Mouse (Mus musculus) ES-E14 (cell line): Measurements from ENCODE around the gene Zfp119b. TPM values are rescaled to one million over a fixed set of nuclear protein-coding genes. Genes with fewer than 3 reads are reported as not detected.

Experiments used
- DNase-seq: peaks from one replicate; pipeline ENCODE4 v3.0.0-alpha.2; 2013; ENCODE audit warnings: low read depth, low spot score
- H3K27ac ChIP-seq: 2 replicates; pipeline ENCODE4 v1.5.1; 2012; ENCODE audit warnings: low read depth, mild to moderate bottlenecking, low read length, moderate library complexity, mixed read lengths; ENCODE audit not compliant: poor library complexity, insufficient read depth, severe bottlenecking
- H3K36me3 ChIP-seq: 2 replicates; pipeline ENCODE4 v1.6.1; 2012; ENCODE audit warnings: mild to moderate bottlenecking, low read length, moderate library complexity, mixed read lengths; ENCODE audit not compliant: control insufficient read depth, poor library complexity, insufficient read depth, severe bottlenecking
- H3K4me1 ChIP-seq, 2 experiments: fragments of 150-350 bp in 1 of 2; sonication (generic) in 1 of 2; 2 replicates each; pipeline ENCODE4 v1.6.1; 2012; ENCODE audit warnings: low read length in 2 of 2, mild to moderate bottlenecking in 1 of 2, mixed read lengths in 1 of 2; ENCODE audit not compliant: control insufficient read depth in 2 of 2, insufficient read depth in 2 of 2, poor library complexity in 1 of 2
- H3K4me3 ChIP-seq, 2 experiments: fragments of 150-350 bp in 1 of 2; sonication (generic) in 1 of 2; 2 replicates each; pipeline ENCODE4 v1.5.1; 2012; ENCODE audit warnings: low read length in 2 of 2, low read depth in 1 of 2, mild to moderate bottlenecking in 1 of 2, mixed read lengths in 1 of 2; ENCODE audit not compliant: insufficient read depth in 1 of 2, poor library complexity in 1 of 2, severe bottlenecking in 1 of 2
- H3K9ac ChIP-seq: 2 replicates; pipeline ENCODE4 v1.6.1; 2012; ENCODE audit warnings: low read depth, mild to moderate bottlenecking, low read length, mixed read lengths; ENCODE audit not compliant: poor library complexity, insufficient read depth, severe bottlenecking
- H3K9me3 ChIP-seq: fragments of 150-350 bp; sonication (generic); 2 replicates; pipeline ENCODE4 v1.6.1; 2012; ENCODE audit warnings: low read depth, mild to moderate bottlenecking, low read length; ENCODE audit not compliant: control insufficient read depth, insufficient read depth
- CHD2 ChIP-seq: IDR thresholded peaks from 2 replicates; pipeline ENCODE4 v1.6.1; 2014; ENCODE audit warnings: mild to moderate bottlenecking, low read depth, low read length, inconsistent platforms
- HCFC1 ChIP-seq: IDR thresholded peaks from 2 replicates; pipeline ENCODE4 v1.6.1; 2012; ENCODE audit warnings: low read length, inconsistent platforms, borderline replicate concordance; ENCODE audit not compliant: insufficient read depth
- MAFK ChIP-seq: IDR thresholded peaks from 2 replicates; pipeline ENCODE4 v1.6.1; 2014; ENCODE audit warnings: mild to moderate bottlenecking, low read depth, low read length, inconsistent platforms; ENCODE audit not compliant: insufficient read depth
- ZC3H11A ChIP-seq: IDR thresholded peaks from 2 replicates; pipeline ENCODE4 v1.6.1; 2012; ENCODE audit warnings: low read depth, mild to moderate bottlenecking, inconsistent platforms, low read length, borderline replicate concordance
- ZNF384 ChIP-seq: IDR thresholded peaks from 2 replicates; pipeline ENCODE4 v1.6.1; 2012; ENCODE audit warnings: low read depth, low read length, inconsistent platforms
- in situ Hi-C, 2 experiments: fragments of 600-800 bp; cut with MboI; formaldehyde crosslinking; loops; one replicate each; pipeline ENCODE4 v1.15.1; 2025; ENCODE audit warnings: low sequenced_read_pairs in 2 of 2, inconsistent platforms in 1 of 2; ENCODE audit not compliant: unreplicated experiment in 2 of 2
- total RNA-seq: library from RNA; depleted of rRNA; stranded (reverse); fragments of 300-350 nt; gene quantifications from 2 replicates; pipeline ENCODE4 v1.2.3, GENCODE M21; 2012

Zfp119b gene
- total RNA-seq, 1 experiment: 4.6 TPM

DNA sequence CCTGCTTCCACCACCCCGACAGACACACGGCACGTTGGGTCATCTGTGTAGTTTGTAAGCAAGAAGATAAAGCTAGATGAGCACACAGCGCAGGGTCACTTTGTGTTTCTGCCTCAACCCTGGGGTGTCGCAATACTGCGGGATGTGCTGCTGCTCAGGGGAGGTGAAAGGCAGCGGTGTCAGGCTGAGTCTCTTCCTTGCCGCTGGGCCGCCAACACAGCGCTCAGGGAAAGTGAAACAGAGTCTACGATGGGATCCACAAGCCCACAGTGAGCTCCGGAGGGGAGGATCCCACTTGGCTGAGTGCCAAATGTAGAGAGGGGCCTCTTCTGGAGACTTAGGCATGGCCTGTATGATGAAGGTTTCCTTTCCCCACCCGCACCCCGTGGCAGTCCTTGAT is 13.9 kb upstream of the Zfp119b start:
- H3K9ac ChIP-seq: no peak overlapping the region
- in situ Hi-C loops: no loop called here
- peaks cover 2 to 10% of the 10 kb centered on the region in 2 experiments; a peak in 2 of 4 replicates for H3K4me1 ChIP-seq
- peaks cover 28% of the 10 kb centered on the region for H3K36me3 ChIP-seq
- H3K4me3 ChIP-seq: no peak overlapping the region
- no peak for DNase-seq
- H3K27ac ChIP-seq: no peak overlapping the region
- TF ChIP-seq CHD2 (no peak), ZNF384 (no peak), MAFK (no peak), HCFC1 (no peak), ZC3H11A (no peak)
- no peaks in the 10 kb centered on the region for H3K9me3 ChIP-seq

GRCm38 (mm10) chr17:55961631-55962030 is 12.3 kb upstream of the Zfp119b start:
- peaks cover 2 to 12% of the 10 kb centered on the region in 2 experiments; a peak in 2 of 4 replicates for H3K4me1 ChIP-seq
- H3K9ac ChIP-seq: no peak overlapping the region
- no peak overlapping the region for H3K27ac ChIP-seq
- no peak overlapping the region for H3K4me3 ChIP-seq
- no peaks in the 10 kb centered on the region for H3K9me3 ChIP-seq
- in situ Hi-C loops: no loop called here
- TF ChIP-seq ZNF384: no peak
- TF ChIP-seq ZC3H11A: no peak
- no peak for TF ChIP-seq CHD2
- H3K36me3 ChIP-seq: peaks cover 17% of the 10 kb centered on the region
- no peak for DNase-seq

DNA sequence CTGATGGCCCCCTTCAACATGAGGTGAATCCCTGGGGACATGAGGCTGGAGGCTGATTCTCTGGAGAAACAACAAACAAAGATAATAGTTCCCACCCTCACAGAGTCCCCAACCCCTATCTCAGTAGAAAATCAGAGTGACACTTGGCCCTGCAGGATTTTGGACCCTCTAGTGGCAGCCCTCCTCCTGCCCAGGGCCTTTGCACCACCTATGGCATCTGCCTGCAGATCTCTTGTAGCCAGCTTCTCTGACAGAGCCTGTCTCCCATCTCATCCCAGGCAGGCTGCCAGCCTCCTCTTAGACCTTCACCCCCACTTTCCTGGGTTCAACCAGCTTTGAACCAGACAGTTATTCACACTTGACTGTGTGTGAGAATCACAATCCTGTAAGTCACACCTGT is 11.5 kb upstream of the Zfp119b start:
- Histone ChIP-seq H3K9me3 (no peaks in the 10 kb centered on the region), H3K9ac (no peak overlapping the region), H3K36me3 (peaks cover 14% of the 10 kb centered on the region), H3K27ac (no peak overlapping the region), H3K4me3 (no peak overlapping the region), H3K4me1 (peaks cover 2 to 15% of the 10 kb centered on the region in 2 experiments; a peak in 3 of 4 replicates)
- DNase-seq: no peak
- in situ Hi-C loops: no loop called here
- TF ChIP-seq ZNF384 (no peak), MAFK (no peak), ZC3H11A (no peak), HCFC1 (no peak), CHD2 (no peak)

DNA sequence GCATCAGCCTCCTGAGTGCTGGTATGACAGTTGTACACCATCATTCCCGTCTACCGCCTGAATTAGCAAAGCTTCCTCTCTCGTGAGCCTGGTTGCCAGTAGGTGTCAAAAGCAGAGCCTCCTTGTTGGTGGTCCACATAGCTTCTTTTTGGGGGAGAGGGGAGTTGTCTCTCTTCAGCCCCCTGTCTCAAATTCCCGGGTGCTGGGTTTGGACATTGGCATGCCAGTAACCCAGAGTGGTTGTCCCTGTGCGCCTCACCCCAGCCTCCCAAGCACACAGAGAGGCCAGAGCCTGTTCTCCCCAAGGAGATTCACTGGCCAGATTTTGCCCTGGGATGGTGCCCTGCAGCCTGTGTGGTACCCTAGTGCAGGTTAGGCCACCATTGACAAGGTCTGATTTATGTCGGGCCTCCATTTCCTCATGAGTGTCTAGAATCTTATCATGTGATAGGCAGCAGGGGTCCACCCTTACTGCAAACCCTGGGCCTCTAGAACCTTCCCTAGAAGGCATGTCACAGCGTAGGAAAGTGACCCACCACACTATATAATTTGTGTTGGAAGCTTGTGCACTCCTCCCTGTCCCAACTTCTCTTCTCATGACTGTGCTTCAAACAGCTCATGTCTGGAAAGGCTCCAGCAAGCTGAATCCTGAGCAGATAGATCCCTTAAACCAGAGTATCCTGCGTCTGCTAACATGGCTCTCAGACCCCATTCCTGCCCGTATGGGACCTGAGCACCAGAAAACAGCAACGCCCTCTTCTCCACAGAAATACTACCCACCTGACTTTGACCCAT is 10.8 kb upstream of the Zfp119b start:
- DNase-seq: no peak
- H3K4me1 ChIP-seq: peaks cover 4 to 15% of the 10 kb centered on the region in 2 experiments; a peak in 3 of 4 replicates
- H3K4me3 ChIP-seq: 0 out of 4 replicates have a peak overlapping the region, but pooled peaks of 1 of the 2 experiments have one; percentile 73
- no peak for TF ChIP-seq HCFC1
- no peak for TF ChIP-seq ZC3H11A
- TF ChIP-seq CHD2: no peak
- no peak for TF ChIP-seq MAFK
- TF ChIP-seq ZNF384: no peak
- in situ Hi-C loops: no loop called here
- no peak overlapping the region for H3K9ac ChIP-seq
- H3K27ac ChIP-seq: no peak overlapping the region
- H3K36me3 ChIP-seq: peaks cover 14% of the 10 kb centered on the region
- H3K9me3 ChIP-seq: no peaks in the 10 kb centered on the region
